Mouse (Mus musculus): ENCODE data around the gene Gm21173.
"Not testable (repeated sequence)": the region's sequence is repeated elsewhere in the genome, so short reads cannot be mapped to it uniquely, and the experiment has no call there.

Gm21173 gene

DNA sequence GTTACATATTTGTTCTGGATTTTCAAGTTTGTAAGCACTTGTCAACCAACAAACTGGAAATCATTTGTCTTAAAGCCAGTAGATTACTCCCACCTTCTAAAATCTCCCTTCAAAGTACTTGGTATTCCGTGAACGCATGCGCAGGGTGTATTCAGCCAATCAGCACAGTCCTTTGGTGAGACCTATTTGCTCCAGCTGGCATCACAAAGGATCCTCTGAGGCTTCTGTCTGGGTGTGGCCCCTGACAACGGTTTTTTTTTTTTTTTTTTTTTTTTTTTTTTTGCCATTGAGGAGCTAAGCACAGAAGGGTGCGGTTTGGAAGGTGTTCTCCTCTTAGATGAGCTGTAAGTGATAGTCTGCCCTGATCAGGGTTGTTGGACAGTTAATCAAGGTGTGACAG, at the start of gene Gm21173:
TSS of gene Gm21173 (plus strand) at position 301 of the 400 bp plus-strand sequence.
- DNase-seq (ENCODE audit: low spot score in 2 of 2): not testable (repeated sequence)
